Mouse (Mus musculus): ENCODE data around the gene Itgb2l.

- TF ChIP-seq CTCF (conservative IDR thresholded peaks at IDR 0.05; ENCODE audit: insufficient read depth, insufficient read length, low read depth, low read length) = no peak
- no peak for TF ChIP-seq POLR2A (IDR thresholded peaks at IDR 0.05; ENCODE audit: low read depth, low read length)
Measured at GRCm38 (mm10) chr16:96426671-96427070, 16.7 kb downstream of the Itgb2l start.

Data from kidney, adult 2 months (tissue).